Mouse (Mus musculus) frontal cortex, adult 2 months (tissue): ENCODE results near the gene Cd300lb. TPM values are rescaled to one million over a fixed set of nuclear protein-coding genes. Genes with fewer than 3 reads are reported as not detected.
A peak's percentile ranks its signal among the peaks of the same experiment; 100 is the strongest.
"Not testable (repeated sequence)": the region's sequence is repeated elsewhere in the genome, so short reads cannot be mapped to it uniquely, and the experiment has no call there.

Experiments
- DNase-seq, 2 experiments: peaks; one replicate each; pipeline ENCODE4 v3.0.0; 2022; ENCODE audit warnings: low spot score in 1 of 2; ENCODE audit errors: extremely low spot score in 1 of 2
- polyA plus RNA-seq: library from polyadenylated mRNA; depleted of rRNA; stranded (reverse); fragments of >200 nt; gene quantifications from 2 replicates; pipeline ENCODE4 v1.2.3, GENCODE M21; 2012; rRNA removed

Gene Cd300lb
- polyA plus RNA-seq = 0.22 and 0.59 TPM in 2 replicates

GRCm38 (mm10) chr11:114934144-114934543 lies at the start of gene Cd300lb:
Gene Cd300lb, minus strand, starts transcription at chr11:114934386.
- no peak for DNase-seq

- DNase-seq = peak in 1 of 2 experiments; percentile 26
These were observed 47.7 kb upstream of the Cd300lb start for GRCm38 (mm10) chr11:114981866-114982265.

- no peak for DNase-seq
These were observed 38.5 kb upstream of the Cd300lb start for GRCm38 (mm10) chr11:114972726-114973125.

GRCm38 (mm10) chr11:114968752-114969207 lies 34.6 kb upstream of the Cd300lb start, which contains the start of gene Cd300c:
Gene Cd300c, minus strand, starts transcription at chr11:114969157.
- no peak for DNase-seq

- DNase-seq = peak in 1 of 2 experiments; percentile 8
These were observed 31.1 kb upstream of the Cd300lb start for GRCm38 (mm10) chr11:114965182-114965828.

- DNase-seq = no peak
These were observed 26.2 kb upstream of the Cd300lb start for GRCm38 (mm10) chr11:114960369-114960768.

- no peak for DNase-seq
These were observed 595 bp downstream of the Cd300lb start for GRCm38 (mm10) chr11:114933591-114933990.

GRCm38 (mm10) chr11:114931041-114931440 lies 3.1 kb downstream of the Cd300lb start:
- DNase-seq = no peak

GRCm38 (mm10) chr11:114929581-114929980 lies 4.6 kb downstream of the Cd300lb start:
- DNase-seq = no peak

- DNase-seq = no peak
These were observed 10.2 kb downstream of the Cd300lb start for GRCm38 (mm10) chr11:114923961-114924360.

GRCm38 (mm10) chr11:114922439-114922838 lies 11.7 kb downstream of the Cd300lb start:
- peak; percentile 66 to 74 for DNase-seq

- DNase-seq = no peak
These were observed 17.1 kb downstream of the Cd300lb start for GRCm38 (mm10) chr11:114917120-114917519.

GRCm38 (mm10) chr11:114914978-114915377 lies 19.2 kb downstream of the Cd300lb start:
- no peak for DNase-seq

GRCm38 (mm10) chr11:114912847-114913246 lies 21.3 kb downstream of the Cd300lb start:
- DNase-seq = peak; percentile 49 to 92

- DNase-seq = not testable (repeated sequence)
These were observed 24.6 kb downstream of the Cd300lb start for GRCm38 (mm10) chr11:114909538-114909937.

GRCm38 (mm10) chr11:114908086-114908485 lies 26.1 kb downstream of the Cd300lb start:
- DNase-seq = no peak

- DNase-seq = no peak
These were observed 26.6 kb downstream of the Cd300lb start for GRCm38 (mm10) chr11:114907567-114907966.

GRCm38 (mm10) chr11:114903224-114903623 lies 31.0 kb downstream of the Cd300lb start:
- no peak for DNase-seq

GRCm38 (mm10) chr11:114898026-114898425 lies 36.2 kb downstream of the Cd300lb start:
- DNase-seq = no peak

- no peak for DNase-seq
These were observed 38.1 kb downstream of the Cd300lb start for GRCm38 (mm10) chr11:114896085-114896484.

GRCm38 (mm10) chr11:114890542-114890941 lies 43.6 kb downstream of the Cd300lb start:
- no peak for DNase-seq

- no peak for DNase-seq
These were observed 44.1 kb downstream of the Cd300lb start, which contains the start of gene Cd300a for GRCm38 (mm10) chr11:114889991-114890518. Gene Cd300a, plus strand, starts transcription at chr11:114890041.
